Mouse (Mus musculus) stomach, postnatal 0 days (tissue): ENCODE results near the gene Gzmd.

Source experiments
- CTCF ChIP-seq: IDR thresholded peaks from 2 replicates; pipeline ENCODE4 v1.5.1; 2016; ENCODE audit warnings: antibody characterized with exemption, low read depth, mild to moderate bottlenecking, moderate library complexity
- EP300 ChIP-seq: optimal IDR thresholded peaks from 2 replicates; pipeline ENCODE3; 2016; ENCODE audit warnings: antibody characterized with exemption

GRCm38 (mm10) chr14:56098940-56099339, 33.5 kb downstream of the Gzmd start:
- TF ChIP-seq CTCF (peak; percentile 74), EP300 (no peak)
